Mouse (Mus musculus) midbrain, postnatal 0 days (tissue): Measurements from ENCODE around the gene Plekhm1. TPM values are rescaled to one million over a fixed set of nuclear protein-coding genes. Genes with fewer than 3 reads are reported as not detected.

Experiments used
- ATAC-seq: fragments of 200-750 bp; cut with Nextera tagmentation; 2 replicates; pipeline ENCODE4 v1.8.0; 2017; ENCODE audit warnings: moderate number of reproducible peaks, mild to moderate bottlenecking, moderate TSS enrichment, moderate library complexity; ENCODE audit not compliant: low FRiP score
- DNase-seq: peaks from one replicate; pipeline ENCODE4 v3.0.0-alpha.2; 2015; ENCODE audit warnings: low spot score
- H3K27ac ChIP-seq: fragments of 300-500 bp; sonication (generic); 2 replicates; pipeline ENCODE4 v1.5.1; 2014; ENCODE audit warnings: low read depth, mild to moderate bottlenecking, low read length, mixed read lengths
- H3K27me3 ChIP-seq: fragments of 300-500 bp; sonication (generic); 2 replicates; pipeline ENCODE4 v1.6.1; 2014; ENCODE audit warnings: low read length, control low read depth, mixed read lengths; ENCODE audit not compliant: insufficient read depth
- H3K36me3 ChIP-seq: fragments of 300-500 bp; sonication (generic); 2 replicates; pipeline ENCODE4 v1.6.1; 2014; ENCODE audit warnings: low read length, control low read depth, mixed read lengths; ENCODE audit not compliant: insufficient read depth
- H3K4me1 ChIP-seq: fragments of 300-500 bp; sonication (generic); 2 replicates; pipeline ENCODE4 v1.6.1; 2014; ENCODE audit warnings: mild to moderate bottlenecking, control low read depth, antibody characterized with exemption, low read length, mixed read lengths; ENCODE audit not compliant: insufficient read depth
- H3K4me2 ChIP-seq: fragments of 300-500 bp; sonication (generic); 2 replicates; pipeline ENCODE4 v1.6.1; 2014; ENCODE audit warnings: low read depth, mild to moderate bottlenecking, low read length, mixed read lengths; ENCODE audit not compliant: poor library complexity, severe bottlenecking
- H3K4me3 ChIP-seq: fragments of 300-500 bp; sonication (generic); 2 replicates; pipeline ENCODE4 v1.5.1; 2014; ENCODE audit warnings: low read depth, mild to moderate bottlenecking, low read length, moderate library complexity
- H3K9ac ChIP-seq: fragments of 300-500 bp; sonication (generic); replicated peaks from 2 replicates; pipeline ENCODE4 v1.6.1; 2014; ENCODE audit warnings: mild to moderate bottlenecking, low read length, moderate library complexity, mixed read lengths; ENCODE audit not compliant: poor library complexity, severe bottlenecking
- H3K9me3 ChIP-seq: fragments of 300-500 bp; sonication (generic); 2 replicates; pipeline ENCODE4 v1.6.1; 2016; ENCODE audit warnings: low read length, control low read depth
- CTCF ChIP-seq: IDR thresholded peaks from 2 replicates; pipeline ENCODE4 v1.5.1; 2016; ENCODE audit warnings: antibody characterized with exemption, mild to moderate bottlenecking
- WGBS: fragments of 180-500 bp; shearing (Covaris S2); extraction: QIAGEN DNeasy Blood & Tissue Kit; methylation state at CpG from one replicate; pipeline ENCODE4 v1.1.7; 2014; 5-methylcytosine and 5-hydroxymethylcytosine counted together
- polyA plus RNA-seq: library from polyadenylated mRNA; unstranded; fragments of >200 nt; fragmentation: Nextera tagmentation; extraction: Ambion mirVana; gene quantifications from 2 replicates; pipeline ENCODE4 v1.2.1, GENCODE M21; 2015
- total RNA-seq: library from RNA; depleted of rRNA; stranded (reverse); fragments of >200 nt; gene quantifications from 2 replicates; pipeline ENCODE4 v1.2.3, GENCODE M21; 2014

The Plekhm1 gene
- total and polyA plus RNA-seq, 2 experiments from 2014 or later = 6.0 to 7.8 TPM

DNA sequence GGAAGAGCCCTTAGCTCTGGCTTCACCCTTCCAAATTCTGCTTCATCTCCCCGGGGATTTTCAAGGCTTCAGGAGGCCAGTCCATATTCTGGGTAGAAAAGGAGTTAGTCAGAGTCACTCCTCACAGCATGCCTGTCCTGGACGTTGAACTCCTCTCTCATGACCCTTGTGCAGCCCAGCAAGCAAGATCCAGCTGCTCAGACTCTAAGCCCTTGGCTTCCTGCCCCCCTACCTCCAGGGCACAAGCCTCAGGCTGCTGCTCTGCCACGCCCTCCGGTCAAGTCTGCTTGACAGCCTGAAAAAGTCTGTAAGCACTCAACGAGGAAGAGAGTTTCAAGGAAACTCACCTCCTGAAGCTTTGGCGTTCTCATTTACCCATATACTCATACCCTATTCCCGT, 5.9 kb downstream of the Plekhm1 start:
- no peak for TF ChIP-seq CTCF
- Histone ChIP-seq H3K27me3 (no peaks in the 10 kb centered on the region), H3K4me2 (no peak overlapping the region), H3K4me3 (no peak overlapping the region), H3K36me3 (0 out of 2 replicates have a peak, but pooled peaks cover 9% of the 10 kb centered on the region), H3K9me3 (no peaks in the 10 kb centered on the region), H3K4me1 (no peaks in the 10 kb centered on the region), H3K27ac (no peak overlapping the region), H3K9ac (no peak overlapping the region)
- no peak for ATAC-seq
- 80% methylated on average over 7 of the region's 7 CpGs for WGBS
- no peak for DNase-seq

DNA sequence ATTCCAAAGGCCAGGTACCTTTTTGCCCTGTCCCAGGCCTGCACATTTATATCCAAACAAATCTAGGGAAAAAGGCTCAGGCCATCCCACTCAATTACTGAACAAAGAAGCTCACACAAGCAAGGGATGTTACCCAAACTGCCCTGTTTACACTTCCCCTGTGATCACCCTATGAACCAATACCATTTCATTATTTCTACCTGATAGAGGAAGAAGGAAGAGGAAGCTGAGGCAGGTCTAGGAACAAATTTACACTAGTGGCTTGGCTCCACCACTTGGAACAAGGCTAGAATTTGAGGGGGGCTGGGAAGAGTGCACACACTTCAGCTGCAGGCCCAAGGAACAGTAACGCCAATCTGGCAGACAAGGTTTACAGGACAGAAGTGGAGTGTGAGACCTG, 6.7 kb downstream of the Plekhm1 start:
- H3K27ac ChIP-seq = no peak overlapping the region
- no peak overlapping the region for H3K4me3 ChIP-seq
- 89% methylated on average over 1 of the region's 1 CpGs for WGBS
- H3K36me3 ChIP-seq = 0 out of 2 replicates have a peak, but pooled peaks cover 9% of the 10 kb centered on the region
- H3K27me3 ChIP-seq = no peaks in the 10 kb centered on the region
- TF ChIP-seq CTCF = no peak
- ATAC-seq (no peak), DNase-seq (no peak)
- no peak overlapping the region for H3K4me2 ChIP-seq
- no peaks in the 10 kb centered on the region for H3K4me1 ChIP-seq
- H3K9ac ChIP-seq = no peak overlapping the region
- H3K9me3 ChIP-seq = no peaks in the 10 kb centered on the region

DNA sequence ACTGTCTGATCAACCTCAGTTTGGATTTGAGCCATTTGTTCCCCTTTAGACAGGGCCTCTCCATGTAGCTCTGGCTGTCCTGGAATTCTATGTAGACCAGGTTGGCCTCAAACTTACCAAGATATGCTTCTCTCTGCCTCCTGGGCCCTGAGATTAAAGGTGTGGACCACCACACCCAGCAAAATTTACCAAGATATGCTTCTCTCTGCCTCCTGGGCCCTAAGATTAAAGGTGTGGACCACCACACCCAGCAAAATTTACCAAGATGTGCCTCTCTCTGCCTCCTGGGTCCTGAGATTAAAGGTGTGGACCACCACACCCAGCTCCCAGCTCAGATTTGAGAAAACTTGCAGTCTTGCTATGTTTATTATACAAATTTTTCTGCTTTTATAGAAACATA, 7.9 kb downstream of the Plekhm1 start:
- no peaks in the 10 kb centered on the region for H3K27me3 ChIP-seq
- H3K27ac ChIP-seq = no peak overlapping the region
- no peaks in the 10 kb centered on the region for H3K9me3 ChIP-seq
- H3K4me1 ChIP-seq = no peaks in the 10 kb centered on the region
- DNase-seq (no peak), ATAC-seq (no peak)
- no peak overlapping the region for H3K4me2 ChIP-seq
- no peak overlapping the region for H3K9ac ChIP-seq
- H3K36me3 ChIP-seq = 0 out of 2 replicates have a peak, but pooled peaks cover 9% of the 10 kb centered on the region
- no peak for TF ChIP-seq CTCF
- no peak overlapping the region for H3K4me3 ChIP-seq

DNA sequence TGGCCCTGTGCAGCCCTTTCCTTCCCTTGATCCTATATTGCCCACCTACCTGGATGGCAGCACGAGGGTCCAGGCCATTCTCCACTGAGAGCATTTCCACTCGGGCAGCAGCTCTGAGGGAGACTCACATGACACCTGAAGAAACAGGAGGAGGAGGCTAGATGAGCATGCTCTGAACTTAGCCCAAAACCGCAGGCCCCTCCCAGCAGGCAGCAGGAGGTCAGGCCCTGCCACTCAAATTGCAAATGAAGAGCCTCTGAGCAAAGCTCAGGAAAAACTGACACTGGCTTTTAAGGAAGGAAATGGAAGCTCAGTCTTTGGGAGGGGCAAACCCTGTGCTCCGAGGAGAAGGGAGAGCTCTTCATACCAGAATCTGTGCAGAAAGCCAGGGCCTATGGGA, 8.7 kb downstream of the Plekhm1 start:
- WGBS = 54% methylated on average over 4 of the region's 4 CpGs

DNA sequence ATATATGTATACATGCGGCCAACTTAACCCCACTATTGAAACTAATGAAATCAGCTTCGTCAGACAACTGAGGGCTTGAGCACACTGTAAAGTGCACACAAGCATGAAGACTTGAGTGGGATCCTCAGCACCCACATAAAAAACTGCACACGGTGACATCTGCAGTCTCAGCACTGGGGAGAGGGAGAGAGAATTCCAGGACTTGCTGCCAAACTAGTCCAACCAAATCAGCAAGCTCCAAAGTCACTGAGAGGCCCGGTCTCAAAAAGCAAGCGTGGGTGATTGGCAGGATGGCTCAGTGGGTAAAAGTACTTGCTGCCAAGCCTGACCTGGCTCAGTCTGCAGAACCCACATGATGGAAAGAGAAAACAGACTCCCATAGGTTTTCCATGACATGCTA, 9.7 kb downstream of the Plekhm1 start:
- Histone ChIP-seq H3K4me1 (no peaks in the 10 kb centered on the region), H3K4me3 (no peak overlapping the region), H3K27me3 (no peaks in the 10 kb centered on the region), H3K9ac (no peak overlapping the region), H3K9me3 (no peaks in the 10 kb centered on the region), H3K4me2 (no peak overlapping the region), H3K36me3 (peaks cover 12% of the 10 kb centered on the region; the same call in 1 of the 2 replicates), H3K27ac (no peak overlapping the region)
- ATAC-seq (no peak), DNase-seq (no peak)
- no peak for TF ChIP-seq CTCF
- 96% methylated on average over 5 of the region's 5 CpGs for WGBS

More for the DNA sequence above, 8.7 kb downstream of the Plekhm1 start:
- Histone ChIP-seq H3K27ac (no peak overlapping the region), H3K4me3 (no peak overlapping the region), H3K36me3 (peaks cover 10% of the 10 kb centered on the region; the same call in 1 of the 2 replicates), H3K4me2 (no peak overlapping the region), H3K4me1 (no peaks in the 10 kb centered on the region), H3K9ac (no peak overlapping the region), H3K9me3 (no peaks in the 10 kb centered on the region), H3K27me3 (no peaks in the 10 kb centered on the region)
- no peak for ATAC-seq
- DNase-seq = no peak
- TF ChIP-seq CTCF = no peak

- Histone ChIP-seq H3K27me3 (no peaks in the 10 kb centered on the region), H3K4me1 (no peaks in the 10 kb centered on the region), H3K4me3 (no peak overlapping the region), H3K9me3 (no peaks in the 10 kb centered on the region), H3K4me2 (no peak overlapping the region), H3K9ac (no peak overlapping the region), H3K27ac (no peak overlapping the region), H3K36me3 (peaks cover 12% of the 10 kb centered on the region; the same call in 1 of the 2 replicates)
- DNase-seq (peak; percentile 24), ATAC-seq (no peak)
- peak; percentile 73 for TF ChIP-seq CTCF
- 62% methylated on average over 2 of the region's 2 CpGs for WGBS
These were observed 10.3 kb downstream of the Plekhm1 start for GRCm38 (mm10) chr11:103402198-103402597.
